Mouse (Mus musculus) embryonic facial prominence, embryonic 14.5 days (tissue): ENCODE measurements around the gene Gnai1. TPM values are rescaled to one million over a fixed set of nuclear protein-coding genes. Genes with fewer than 3 reads are reported as not detected.

Source experiments
- ATAC-seq: fragments of 200-750 bp; cut with Nextera tagmentation; 2 replicates; pipeline ENCODE4 v1.8.0; 2017; ENCODE audit warnings: low read depth, moderate number of reproducible peaks, moderate TSS enrichment
- DNase-seq: peaks from one replicate; pipeline ENCODE4 v3.0.0-alpha.2; 2015; ENCODE audit warnings: low spot score
- H3K27ac ChIP-seq: fragments of 300-500 bp; sonication (generic); replicated peaks from 2 replicates; pipeline ENCODE4 v1.5.1; 2014; ENCODE audit warnings: low read depth, mild to moderate bottlenecking, low read length, moderate library complexity
- H3K27me3 ChIP-seq: fragments of 300-500 bp; sonication (generic); replicated peaks from 2 replicates; pipeline ENCODE4 v1.6.1; 2014; ENCODE audit warnings: low read length; ENCODE audit not compliant: control insufficient read depth, insufficient read depth
- H3K36me3 ChIP-seq: fragments of 300-500 bp; sonication (generic); 2 replicates; pipeline ENCODE4 v1.6.1; 2014; ENCODE audit warnings: low read length, mixed read lengths; ENCODE audit not compliant: control insufficient read depth, insufficient read depth
- H3K4me1 ChIP-seq: fragments of 300-500 bp; sonication (generic); 2 replicates; pipeline ENCODE4 v1.6.1; 2014; ENCODE audit warnings: antibody characterized with exemption, low read length; ENCODE audit not compliant: control insufficient read depth, insufficient read depth
- H3K4me2 ChIP-seq: fragments of 300-500 bp; sonication (generic); 2 replicates; pipeline ENCODE4 v1.6.1; 2014; ENCODE audit warnings: low read depth, mild to moderate bottlenecking, low read length, moderate library complexity, mixed read lengths
- H3K4me3 ChIP-seq: fragments of 300-500 bp; sonication (generic); 2 replicates; pipeline ENCODE4 v1.5.1; 2014; ENCODE audit warnings: low read depth, mild to moderate bottlenecking, low read length
- H3K9ac ChIP-seq: fragments of 300-500 bp; sonication (generic); 2 replicates; pipeline ENCODE4 v1.6.1; 2014; ENCODE audit warnings: low read depth, mild to moderate bottlenecking, low read length, moderate library complexity, mixed read lengths
- H3K9me3 ChIP-seq: fragments of 300-500 bp; sonication (generic); 2 replicates; pipeline ENCODE4 v1.6.1; 2016; ENCODE audit warnings: low read length; ENCODE audit not compliant: control insufficient read depth
- WGBS: fragments of 180-500 bp; shearing (Covaris S2); extraction: QIAGEN DNeasy Blood & Tissue Kit; methylation state at CpG from one replicate; pipeline ENCODE4 v1.1.7; 2014; 5-methylcytosine and 5-hydroxymethylcytosine counted together
- polyA plus RNA-seq: library from polyadenylated mRNA; unstranded; fragments of >200 nt; fragmentation: Nextera tagmentation; extraction: Ambion mirVana; gene quantifications from 2 replicates; pipeline ENCODE4 v1.2.1, GENCODE M21; 2014

The Gnai1 gene
- 38.9 and 39.0 TPM in 2 replicates for polyA plus RNA-seq

DNA sequence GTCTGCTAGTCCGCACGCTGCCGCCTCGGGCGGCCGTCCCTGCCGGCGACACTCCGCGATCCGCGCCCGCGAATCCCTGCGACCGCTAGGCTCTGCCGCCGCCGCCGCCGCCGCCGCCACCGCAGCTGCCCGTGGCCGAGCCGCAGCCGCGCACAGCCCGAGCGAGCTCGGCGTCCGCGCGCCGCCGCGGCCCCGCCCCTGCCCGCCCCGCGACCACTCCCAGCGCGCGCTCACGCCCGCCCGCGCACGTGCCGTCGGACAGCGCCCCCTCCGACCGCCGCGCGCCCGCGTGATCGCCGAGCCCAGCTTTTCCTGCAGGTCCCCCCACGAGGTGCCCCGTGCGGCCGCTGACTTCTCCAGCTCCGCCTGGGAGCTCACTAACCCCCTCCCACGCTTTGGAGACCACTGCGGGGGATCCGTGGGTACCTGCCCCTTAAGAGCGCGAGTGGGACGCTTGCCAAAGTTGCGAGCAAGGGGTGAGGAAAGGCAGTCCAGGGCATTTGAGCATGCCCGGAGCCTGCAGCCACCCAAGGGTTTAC is at the start of gene Gnai1:
TSS of gene Gnai1 (minus strand) at position 75 of the 539 bp plus-strand sequence.
- H3K36me3 ChIP-seq, result no peaks in the 10 kb centered on the region
- H3K27ac ChIP-seq, result peak within 1 kb of the TSS; percentile 63
- peak within 1 kb of the TSS; percentile 83 for H3K9ac ChIP-seq
- peak within 1 kb of the TSS; percentile 89 for H3K4me3 ChIP-seq
- ATAC-seq (peak; percentile 98), DNase-seq (peak; percentile 83)
- 0 out of 2 replicates have a peak, but pooled peaks cover 3% of the 10 kb centered on the region for H3K27me3 ChIP-seq
- H3K4me2 ChIP-seq, result peak within 1 kb of the TSS; percentile 93
- 0 out of 2 replicates have a peak, but pooled peaks cover 5% of the 10 kb centered on the region for H3K9me3 ChIP-seq
- 0% methylated on average over 6 of the region's 76 CpGs for WGBS
- H3K4me1 ChIP-seq, result peaks cover 8% of the 10 kb centered on the region; the same call in 1 of the 2 replicates

- no peak for ATAC-seq
- H3K27me3 ChIP-seq, result no peaks in the 10 kb centered on the region
- no peaks in the 10 kb centered on the region for H3K36me3 ChIP-seq
- 0 out of 2 replicates have a peak, but pooled peaks cover 5% of the 10 kb centered on the region for H3K9me3 ChIP-seq
- no peak overlapping the region for H3K9ac ChIP-seq
- H3K4me2 ChIP-seq, result no peak overlapping the region
- no peaks in the 10 kb centered on the region for H3K4me1 ChIP-seq
- no peak for DNase-seq
- WGBS, result 8% methylated on average over 2 of the region's 2 CpGs
- H3K27ac ChIP-seq, result no peak overlapping the region
- no peak overlapping the region for H3K4me3 ChIP-seq
Observed at GRCm38 (mm10) chr5:18367864-18368263, 7.7 kb upstream of the Gnai1 start.

DNA sequence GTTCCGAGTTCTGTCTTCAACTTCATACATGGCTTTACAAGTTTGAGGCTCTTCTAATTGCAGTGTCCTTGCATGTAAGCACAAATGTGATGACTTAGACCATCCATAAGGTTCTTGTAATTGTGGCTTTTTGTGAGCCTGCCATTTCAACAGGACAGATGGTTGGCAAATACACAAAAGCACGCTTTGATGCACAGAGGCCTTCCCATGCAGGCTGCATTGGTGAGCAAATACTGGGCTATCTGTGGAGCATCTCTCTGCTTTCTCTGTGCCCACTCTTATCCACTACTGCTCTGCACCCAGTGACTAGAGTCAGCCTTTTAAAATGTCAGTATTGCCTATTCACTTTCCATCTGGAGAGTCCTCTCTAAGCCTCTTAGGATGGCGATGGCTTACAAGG is 5.3 kb upstream of the Gnai1 start:
- no peak for ATAC-seq
- Histone ChIP-seq H3K9ac (no peak overlapping the region), H3K4me2 (no peak overlapping the region), H3K4me3 (no peak overlapping the region), H3K27me3 (0 out of 2 replicates have a peak, but pooled peaks cover 3% of the 10 kb centered on the region), H3K36me3 (no peaks in the 10 kb centered on the region), H3K9me3 (0 out of 2 replicates have a peak, but pooled peaks cover 5% of the 10 kb centered on the region), H3K27ac (no peak overlapping the region), H3K4me1 (no peaks in the 10 kb centered on the region)
- 89% methylated on average over 3 of the region's 3 CpGs for WGBS
- DNase-seq, result no peak

- DNase-seq, result no peak
- Histone ChIP-seq H3K36me3 (no peaks in the 10 kb centered on the region), H3K4me3 (peak overlapping the region; percentile 89), H3K9me3 (0 out of 2 replicates have a peak, but pooled peaks cover 5% of the 10 kb centered on the region), H3K4me1 (peaks cover 8% of the 10 kb centered on the region; the same call in 1 of the 2 replicates), H3K4me2 (peak overlapping the region; percentile 93), H3K9ac (peak overlapping the region; percentile 69), H3K27ac (no peak overlapping the region), H3K27me3 (0 out of 2 replicates have a peak, but pooled peaks cover 3% of the 10 kb centered on the region)
- ATAC-seq, result no peak
- WGBS, result 23% methylated on average over 6 of the region's 6 CpGs
Observed at GRCm38 (mm10) chr5:18360956-18361355, 801 bp upstream of the Gnai1 start.

DNA sequence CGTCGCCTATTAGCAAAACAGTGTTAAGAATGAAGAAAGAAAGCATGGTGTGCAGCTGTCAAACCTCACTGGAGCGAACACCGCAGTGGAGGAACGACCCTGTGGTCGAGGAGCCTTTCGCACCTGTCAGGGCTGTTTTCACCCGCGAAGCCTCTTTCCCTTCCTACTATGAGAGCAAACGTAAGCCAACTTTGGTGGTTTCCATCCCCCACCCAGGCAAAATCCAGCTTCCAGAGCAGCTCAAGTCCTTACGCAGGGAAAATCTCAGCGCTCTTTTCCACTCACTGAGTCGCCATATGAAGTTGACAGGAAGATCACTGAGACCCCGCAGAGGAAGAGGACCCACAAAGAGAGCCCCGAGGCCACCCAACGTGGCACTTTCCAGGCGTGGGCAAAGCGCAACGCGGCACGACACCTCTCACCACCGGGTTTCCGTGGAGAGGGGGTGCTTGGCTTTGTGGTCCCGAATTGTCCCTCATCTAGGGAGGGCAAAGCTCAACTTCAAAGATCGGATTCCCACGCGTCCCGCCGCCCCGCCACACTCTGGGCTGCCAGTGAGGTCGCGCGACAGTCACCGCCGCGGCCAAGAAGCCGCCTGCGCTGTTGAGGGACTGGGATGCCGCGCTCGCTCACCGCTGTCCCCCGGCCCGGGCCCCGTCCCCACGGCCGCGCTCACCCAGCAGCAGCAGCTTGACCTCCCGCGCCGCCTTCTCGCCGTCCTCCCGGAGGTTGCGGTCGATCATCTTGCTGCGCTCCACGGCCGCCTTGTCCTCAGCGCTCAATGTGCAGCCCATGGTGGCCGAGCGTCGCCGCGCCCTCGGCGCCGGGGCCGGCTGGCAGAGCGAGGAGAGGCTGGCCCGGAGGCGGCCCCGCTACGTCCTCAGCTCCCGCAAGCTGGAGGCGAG is 527 bp downstream of the Gnai1 start:
- Histone ChIP-seq H3K4me3 (peak overlapping the region; percentile 89), H3K9ac (peak overlapping the region; percentile 83), H3K36me3 (no peaks in the 10 kb centered on the region), H3K4me2 (peak overlapping the region; percentile 93), H3K27ac (peak overlapping the region; percentile 63), H3K9me3 (0 out of 2 replicates have a peak, but pooled peaks cover 5% of the 10 kb centered on the region), H3K27me3 (0 out of 2 replicates have a peak, but pooled peaks cover 3% of the 10 kb centered on the region), H3K4me1 (peaks cover 8% of the 10 kb centered on the region; the same call in 1 of the 2 replicates)
- 0% methylated on average over 42 of the region's 76 CpGs for WGBS
- peak; percentile 83 for ATAC-seq
- peak; percentile 74 for DNase-seq

- Histone ChIP-seq H3K9me3 (0 out of 2 replicates have a peak, but pooled peaks cover 5% of the 10 kb centered on the region), H3K27ac (no peak overlapping the region), H3K4me2 (peak overlapping the region; percentile 93), H3K9ac (peak overlapping the region; percentile 83; the same call in 1 of the 2 replicates), H3K36me3 (no peaks in the 10 kb centered on the region), H3K4me3 (peak overlapping the region; percentile 89), H3K27me3 (0 out of 2 replicates have a peak, but pooled peaks cover 3% of the 10 kb centered on the region), H3K4me1 (peaks cover 8% of the 10 kb centered on the region; the same call in 1 of the 2 replicates)
- 31% methylated on average over 6 of the region's 6 CpGs for WGBS
- no peak for DNase-seq
- ATAC-seq, result no peak
Observed at GRCm38 (mm10) chr5:18358778-18359177, 1.4 kb downstream of the Gnai1 start.

DNA sequence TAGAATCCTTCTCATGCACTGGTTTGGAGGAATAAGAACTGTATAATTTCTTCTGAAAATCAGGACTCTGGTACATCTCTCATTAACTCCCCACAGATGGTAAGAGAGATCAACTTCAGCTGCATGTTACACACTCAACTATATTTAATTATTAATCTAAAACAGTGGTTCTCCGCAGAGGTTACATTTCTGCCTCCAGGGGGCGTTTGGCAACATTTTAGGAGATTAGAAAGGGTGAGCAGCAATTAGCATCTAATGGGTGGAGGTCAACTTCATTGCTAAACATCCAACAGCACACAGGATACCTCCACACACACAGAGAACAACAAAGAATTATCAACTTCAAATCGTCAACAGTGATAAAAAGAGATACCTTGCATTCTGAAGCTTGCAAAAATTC is 2.0 kb downstream of the Gnai1 start:
- Histone ChIP-seq H3K9me3 (0 out of 2 replicates have a peak, but pooled peaks cover 1% of the 10 kb centered on the region), H3K36me3 (no peaks in the 10 kb centered on the region), H3K27ac (no peak overlapping the region), H3K4me2 (peak overlapping the region; percentile 93), H3K4me3 (peak overlapping the region; percentile 89), H3K27me3 (0 out of 2 replicates have a peak, but pooled peaks cover 3% of the 10 kb centered on the region), H3K4me1 (peaks cover 8% of the 10 kb centered on the region; the same call in 1 of the 2 replicates), H3K9ac (no peak overlapping the region)
- 14% methylated on average over 3 of the region's 3 CpGs for WGBS
- peak; percentile 61 for DNase-seq
- ATAC-seq, result no peak

- Histone ChIP-seq H3K9ac (no peak overlapping the region), H3K4me3 (no peak overlapping the region), H3K36me3 (no peaks in the 10 kb centered on the region), H3K27ac (no peak overlapping the region), H3K27me3 (no peaks in the 10 kb centered on the region), H3K4me1 (no peaks in the 10 kb centered on the region), H3K4me2 (no peak overlapping the region), H3K9me3 (peaks cover 11% of the 10 kb centered on the region; the same call in 1 of the 2 replicates)
- no peak for ATAC-seq
- WGBS, result 85% methylated on average over 3 of the region's 3 CpGs
- no peak for DNase-seq
Observed at GRCm38 (mm10) chr5:18347297-18347696, 12.9 kb downstream of the Gnai1 start.
